Mouse (Mus musculus) midbrain, postnatal 0 days (tissue): ENCODE data around the gene Csrnp1. TPM values are rescaled to one million over a fixed set of nuclear protein-coding genes. Genes with fewer than 3 reads are reported as not detected.

Experiments used
- ATAC-seq: fragments of 200-750 bp; cut with Nextera tagmentation; 2 replicates; pipeline ENCODE4 v1.8.0; 2017; ENCODE audit warnings: moderate number of reproducible peaks, mild to moderate bottlenecking, moderate TSS enrichment, moderate library complexity; ENCODE audit not compliant: low FRiP score
- DNase-seq: peaks from one replicate; pipeline ENCODE4 v3.0.0-alpha.2; 2015; ENCODE audit warnings: low spot score
- H3K27ac ChIP-seq: fragments of 300-500 bp; sonication (generic); 2 replicates; pipeline ENCODE4 v1.5.1; 2014; ENCODE audit warnings: low read depth, mild to moderate bottlenecking, low read length, mixed read lengths
- H3K27me3 ChIP-seq: fragments of 300-500 bp; sonication (generic); 2 replicates; pipeline ENCODE4 v1.6.1; 2014; ENCODE audit warnings: low read length, control low read depth, mixed read lengths; ENCODE audit not compliant: insufficient read depth
- H3K36me3 ChIP-seq: fragments of 300-500 bp; sonication (generic); 2 replicates; pipeline ENCODE4 v1.6.1; 2014; ENCODE audit warnings: low read length, control low read depth, mixed read lengths; ENCODE audit not compliant: insufficient read depth
- H3K4me1 ChIP-seq: fragments of 300-500 bp; sonication (generic); 2 replicates; pipeline ENCODE4 v1.6.1; 2014; ENCODE audit warnings: mild to moderate bottlenecking, control low read depth, antibody characterized with exemption, low read length, mixed read lengths; ENCODE audit not compliant: insufficient read depth
- H3K4me2 ChIP-seq: fragments of 300-500 bp; sonication (generic); 2 replicates; pipeline ENCODE4 v1.6.1; 2014; ENCODE audit warnings: low read depth, mild to moderate bottlenecking, low read length, mixed read lengths; ENCODE audit not compliant: poor library complexity, severe bottlenecking
- H3K4me3 ChIP-seq: fragments of 300-500 bp; sonication (generic); 2 replicates; pipeline ENCODE4 v1.5.1; 2014; ENCODE audit warnings: low read depth, mild to moderate bottlenecking, low read length, moderate library complexity
- H3K9ac ChIP-seq: fragments of 300-500 bp; sonication (generic); replicated peaks from 2 replicates; pipeline ENCODE4 v1.6.1; 2014; ENCODE audit warnings: mild to moderate bottlenecking, low read length, moderate library complexity, mixed read lengths; ENCODE audit not compliant: poor library complexity, severe bottlenecking
- H3K9me3 ChIP-seq: fragments of 300-500 bp; sonication (generic); 2 replicates; pipeline ENCODE4 v1.6.1; 2016; ENCODE audit warnings: low read length, control low read depth
- CTCF ChIP-seq: IDR thresholded peaks from 2 replicates; pipeline ENCODE4 v1.5.1; 2016; ENCODE audit warnings: antibody characterized with exemption, mild to moderate bottlenecking
- WGBS: fragments of 180-500 bp; shearing (Covaris S2); extraction: QIAGEN DNeasy Blood & Tissue Kit; methylation state at CpG from one replicate; pipeline ENCODE4 v1.1.7; 2014; 5-methylcytosine and 5-hydroxymethylcytosine counted together
- polyA plus RNA-seq: library from polyadenylated mRNA; unstranded; fragments of >200 nt; fragmentation: Nextera tagmentation; extraction: Ambion mirVana; gene quantifications from 2 replicates; pipeline ENCODE4 v1.2.1, GENCODE M21; 2015
- total RNA-seq: library from RNA; depleted of rRNA; stranded (reverse); fragments of >200 nt; gene quantifications from 2 replicates; pipeline ENCODE4 v1.2.3, GENCODE M21; 2014

Csrnp1 gene
- total and polyA plus RNA-seq, 2 experiments from 2014 or later = 1.1 to 1.7 TPM

DNA sequence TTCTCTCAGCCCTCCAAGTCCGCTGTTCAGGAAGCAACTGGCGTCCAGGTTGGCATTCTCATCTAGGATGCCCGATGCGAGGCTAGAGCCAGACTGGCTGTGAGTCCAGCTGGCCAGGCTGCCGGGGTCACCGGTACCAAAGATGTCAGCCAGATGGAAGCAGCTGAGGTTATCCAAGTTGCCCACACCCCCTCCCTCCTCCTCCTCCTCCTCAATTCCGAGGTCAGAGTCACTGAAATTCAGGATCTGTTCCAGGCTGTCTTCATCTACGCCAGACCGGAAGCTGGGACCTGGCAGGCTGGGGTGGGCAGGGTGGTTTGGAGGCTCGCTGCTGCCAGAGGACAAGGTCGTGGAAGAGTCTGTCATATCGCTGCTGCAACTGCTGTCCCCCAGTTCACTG, 11.9 kb downstream of the Csrnp1 start:
- H3K9ac ChIP-seq = no peak overlapping the region
- no peak overlapping the region for H3K4me2 ChIP-seq
- no peak overlapping the region for H3K4me3 ChIP-seq
- peak; percentile 46 for DNase-seq
- TF ChIP-seq CTCF = no peak
- no peaks in the 10 kb centered on the region for H3K9me3 ChIP-seq
- H3K36me3 ChIP-seq = peaks cover 3% of the 10 kb centered on the region; the same call in 1 of the 2 replicates
- H3K27me3 ChIP-seq = no peaks in the 10 kb centered on the region
- H3K27ac ChIP-seq = no peak overlapping the region
- H3K4me1 ChIP-seq = no peaks in the 10 kb centered on the region
- 82% methylated on average over 12 of the region's 12 CpGs for WGBS
- no peak for ATAC-seq

DNA sequence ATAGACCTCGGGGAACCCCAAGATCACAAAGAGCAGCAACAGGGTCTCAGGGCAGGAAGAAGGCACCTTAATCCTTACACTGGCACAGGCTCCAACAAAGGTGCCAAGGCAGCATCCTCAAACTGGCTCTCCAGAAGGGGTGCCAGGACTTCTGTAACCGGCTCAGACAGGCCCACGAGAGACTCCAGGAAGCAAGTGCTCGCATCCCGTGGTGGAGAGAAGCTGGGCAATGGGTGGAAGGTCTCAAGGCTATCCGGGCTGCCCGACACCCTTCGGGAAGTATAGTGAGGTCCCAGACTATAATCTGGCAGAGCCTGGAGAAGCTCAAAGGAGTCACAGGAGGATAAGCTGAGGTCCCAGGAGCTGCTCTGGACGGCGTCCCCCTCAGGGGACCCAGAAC, 12.3 kb downstream of the Csrnp1 start:
- ATAC-seq (no peak), DNase-seq (no peak)
- Histone ChIP-seq H3K36me3 (peaks cover 3% of the 10 kb centered on the region; the same call in 1 of the 2 replicates), H3K4me1 (no peaks in the 10 kb centered on the region), H3K27ac (no peak overlapping the region), H3K9me3 (no peaks in the 10 kb centered on the region), H3K4me3 (no peak overlapping the region), H3K4me2 (no peak overlapping the region), H3K27me3 (no peaks in the 10 kb centered on the region), H3K9ac (no peak overlapping the region)
- WGBS = 92% methylated on average over 10 of the region's 10 CpGs
- no peak for TF ChIP-seq CTCF

DNA sequence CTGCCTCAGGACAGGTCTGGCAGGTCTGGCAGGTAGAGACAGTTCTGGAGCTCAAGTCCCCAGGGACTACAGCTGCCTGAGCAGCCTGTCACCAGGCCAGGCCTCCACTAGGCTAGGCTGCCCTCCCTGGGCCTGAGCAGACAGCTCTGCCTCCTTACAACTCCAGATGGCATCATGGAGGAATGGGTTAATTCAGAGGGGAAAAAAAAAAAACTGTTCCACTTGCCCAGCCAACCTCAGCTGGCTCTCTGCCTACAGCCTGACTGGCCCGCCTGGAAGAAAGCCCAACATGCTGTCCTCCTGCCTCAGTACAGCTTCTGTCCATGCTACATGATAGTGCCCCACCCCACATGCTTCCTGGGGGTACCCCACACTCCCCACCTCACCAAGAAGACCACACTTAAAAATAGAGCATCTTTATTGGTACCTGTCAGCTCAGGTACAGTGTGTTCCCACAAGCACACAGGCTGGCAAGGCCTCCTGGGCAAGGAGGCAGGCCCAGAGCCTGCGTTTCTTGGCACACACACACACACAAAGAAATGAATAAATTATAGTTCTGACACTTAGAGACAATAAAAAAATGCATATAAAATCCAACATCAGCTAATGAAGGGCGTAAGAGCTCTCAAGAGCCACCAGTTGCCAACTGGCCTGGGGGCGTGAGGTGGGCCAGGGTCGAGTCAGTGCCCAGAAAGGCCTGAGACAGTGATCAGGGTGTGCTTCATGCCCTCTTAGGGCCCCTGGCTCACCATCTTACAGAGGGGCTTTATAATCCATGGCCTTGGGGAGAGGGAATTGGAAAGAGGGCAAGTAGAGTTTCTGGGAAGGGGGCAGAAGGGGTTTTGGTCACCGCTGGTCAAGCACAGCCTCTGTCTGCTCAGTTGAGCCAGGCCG, 13.4 kb downstream of the Csrnp1 start:
- no peaks in the 10 kb centered on the region for H3K27me3 ChIP-seq
- H3K9ac ChIP-seq = 0 out of 2 replicates have a peak overlapping the region, but pooled peaks have one; percentile 1
- 70% methylated on average over 7 of the region's 7 CpGs for WGBS
- no peaks in the 10 kb centered on the region for H3K4me1 ChIP-seq
- H3K27ac ChIP-seq = no peak overlapping the region
- H3K36me3 ChIP-seq = peaks cover 3% of the 10 kb centered on the region; the same call in 1 of the 2 replicates
- DNase-seq (peak; percentile 86), ATAC-seq (peak; percentile 52; the same call in 1 of the 2 replicates)
- TF ChIP-seq CTCF = no peak
- no peaks in the 10 kb centered on the region for H3K9me3 ChIP-seq
- no peak overlapping the region for H3K4me3 ChIP-seq
- H3K4me2 ChIP-seq = no peak overlapping the region

DNA sequence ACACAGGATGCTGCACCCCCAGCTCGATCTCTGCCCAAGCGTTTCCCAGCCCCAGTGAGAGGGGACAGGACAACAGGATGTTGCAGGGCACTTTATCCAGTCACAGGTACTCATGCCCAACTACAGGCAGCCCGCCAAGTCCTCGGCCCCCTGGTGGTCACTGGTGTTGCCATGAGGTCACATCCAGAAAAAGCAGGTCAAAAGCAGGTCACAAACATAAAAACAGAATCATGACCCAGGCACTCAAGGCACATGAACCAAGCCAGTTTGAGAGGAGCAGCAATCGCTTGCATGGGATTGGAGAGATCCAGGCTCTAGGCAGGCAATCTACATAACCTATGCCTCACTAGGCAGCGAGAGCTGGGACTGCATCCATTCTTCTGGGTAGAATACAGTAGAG, 14.2 kb downstream of the Csrnp1 start:
- Histone ChIP-seq H3K27me3 (no peaks in the 10 kb centered on the region), H3K4me1 (no peaks in the 10 kb centered on the region), H3K9ac (no peak overlapping the region), H3K4me2 (no peak overlapping the region), H3K4me3 (no peak overlapping the region), H3K9me3 (no peaks in the 10 kb centered on the region), H3K36me3 (peaks cover 3% of the 10 kb centered on the region; the same call in 1 of the 2 replicates), H3K27ac (no peak overlapping the region)
- DNase-seq = no peak
- TF ChIP-seq CTCF = peak; percentile 60
- 41% methylated on average over 6 of the region's 6 CpGs for WGBS
- no peak for ATAC-seq

DNA sequence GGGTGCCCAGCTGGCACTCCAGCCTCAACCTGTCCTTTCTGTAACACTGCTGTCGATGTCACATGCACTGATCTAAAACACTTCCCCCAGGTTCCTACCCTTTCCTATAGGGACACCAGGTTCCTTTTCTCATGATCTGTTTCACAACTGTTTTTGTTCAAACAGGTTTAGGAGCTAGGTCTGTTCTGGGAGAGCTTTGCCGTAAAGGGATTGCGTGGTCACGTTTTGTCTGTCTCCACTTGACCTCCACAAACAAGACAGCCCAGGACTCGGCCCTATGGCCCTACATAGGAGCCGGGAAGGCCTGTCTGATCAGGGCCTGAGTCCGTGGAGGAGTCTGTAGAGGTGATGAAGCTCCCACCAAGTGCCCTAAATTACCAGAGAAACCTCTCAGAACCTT, 14.6 kb downstream of the Csrnp1 start:
- Histone ChIP-seq H3K27ac (no peak overlapping the region), H3K4me1 (no peaks in the 10 kb centered on the region), H3K4me3 (no peak overlapping the region), H3K4me2 (no peak overlapping the region), H3K9ac (no peak overlapping the region), H3K36me3 (peaks cover 3% of the 10 kb centered on the region; the same call in 1 of the 2 replicates), H3K27me3 (no peaks in the 10 kb centered on the region), H3K9me3 (no peaks in the 10 kb centered on the region)
- ATAC-seq (no peak), DNase-seq (no peak)
- WGBS = 86% methylated on average over 7 of the region's 7 CpGs
- TF ChIP-seq CTCF = no peak

DNA sequence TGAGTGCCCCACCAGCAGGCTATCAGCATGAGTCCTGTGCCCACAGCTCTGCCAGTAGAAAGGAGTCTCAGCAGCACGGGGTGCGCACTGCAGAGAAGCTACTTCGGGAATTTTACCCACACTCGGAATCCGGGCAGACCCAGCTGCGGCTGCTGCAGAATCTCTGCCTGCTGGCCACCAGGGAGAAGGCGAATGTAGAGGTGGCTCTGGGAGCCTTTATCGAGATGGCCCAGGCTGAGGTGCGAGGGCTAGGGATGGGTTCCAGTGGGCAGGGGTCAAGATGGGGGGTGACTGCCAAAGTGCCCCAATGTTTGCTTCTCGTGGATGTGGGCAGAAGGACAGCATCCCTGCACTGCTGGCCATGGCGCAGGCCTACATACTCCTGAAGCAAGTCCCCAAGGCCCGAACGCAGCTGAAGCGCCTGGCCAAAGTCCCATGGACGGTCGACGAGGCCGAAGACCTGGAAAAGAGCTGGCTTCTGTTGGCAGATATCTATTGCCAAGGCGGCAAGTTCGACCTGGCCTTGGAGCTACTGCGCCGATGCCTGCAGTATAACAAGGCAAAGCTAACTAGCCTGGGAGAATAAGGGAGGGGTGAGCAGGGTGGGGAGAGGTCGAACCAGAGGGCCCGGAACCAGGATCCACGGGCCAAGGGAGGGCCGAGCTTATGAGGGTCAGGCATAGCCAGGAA, 18.1 kb downstream of the Csrnp1 start:
- Histone ChIP-seq H3K27ac (no peak overlapping the region), H3K4me3 (no peak overlapping the region), H3K4me1 (no peaks in the 10 kb centered on the region), H3K27me3 (no peaks in the 10 kb centered on the region), H3K9ac (no peak overlapping the region), H3K9me3 (no peaks in the 10 kb centered on the region), H3K4me2 (no peak overlapping the region), H3K36me3 (no peaks in the 10 kb centered on the region)
- no peak for TF ChIP-seq CTCF
- no peak for DNase-seq
- 87% methylated on average over 26 of the region's 26 CpGs for WGBS
- no peak for ATAC-seq
